Mouse (Mus musculus) hindbrain, embryonic 13.5 days (tissue): ENCODE results near the gene Saa3. TPM values are rescaled to one million over a fixed set of nuclear protein-coding genes. Genes with fewer than 3 reads are reported as not detected.
"Not testable (repeated sequence)": the region's sequence is repeated elsewhere in the genome, so short reads cannot be mapped to it uniquely, and the experiment has no call there.

Experiments used
- ATAC-seq: fragments of 200-750 bp; cut with Nextera tagmentation; 2 replicates; pipeline ENCODE4 v1.8.0; 2017; ENCODE audit warnings: moderate TSS enrichment; ENCODE audit not compliant: low FRiP score
- H3K27ac ChIP-seq: fragments of 300-500 bp; sonication (generic); 2 replicates; pipeline ENCODE4 v1.5.1; 2015; ENCODE audit warnings: inconsistent platforms, mild to moderate bottlenecking, moderate library complexity
- H3K27me3 ChIP-seq: fragments of 300-500 bp; sonication (generic); 2 replicates; pipeline ENCODE4 v1.6.1; 2015; ENCODE audit warnings: mild to moderate bottlenecking, inconsistent platforms
- H3K36me3 ChIP-seq: fragments of 300-500 bp; sonication (generic); 2 replicates; pipeline ENCODE4 v1.6.1; 2015; ENCODE audit warnings: mild to moderate bottlenecking, inconsistent platforms
- H3K4me1 ChIP-seq: fragments of 300-500 bp; sonication (generic); replicated peaks from 2 replicates; pipeline ENCODE4 v1.6.1; 2015; ENCODE audit warnings: inconsistent platforms
- H3K4me2 ChIP-seq: fragments of 300-500 bp; sonication (generic); 2 replicates; pipeline ENCODE4 v1.6.1; 2015; ENCODE audit warnings: inconsistent platforms, mild to moderate bottlenecking, moderate library complexity
- H3K4me3 ChIP-seq: fragments of 300-500 bp; sonication (generic); 2 replicates; pipeline ENCODE4 v1.5.1; 2015; ENCODE audit warnings: mild to moderate bottlenecking, inconsistent platforms
- H3K9ac ChIP-seq: fragments of 300-500 bp; sonication (generic); 2 replicates; pipeline ENCODE4 v1.6.1; 2015; ENCODE audit warnings: mild to moderate bottlenecking, inconsistent platforms
- H3K9me3 ChIP-seq: fragments of 300-500 bp; sonication (generic); 2 replicates; pipeline ENCODE4 v1.6.1; 2016; ENCODE audit warnings: inconsistent platforms
- WGBS: fragments of 180-500 bp; shearing (Covaris S2); methylation state at CpG from one replicate; pipeline ENCODE4 v1.1.7; 2015; 5-methylcytosine and 5-hydroxymethylcytosine counted together
- polyA plus RNA-seq: library from polyadenylated mRNA; unstranded; fragments of >200 nt; fragmentation: Nextera tagmentation; extraction: Ambion mirVana; gene quantifications from 2 replicates; pipeline ENCODE4 v1.2.1, GENCODE M21; 2015

Gene Saa3
- polyA plus RNA-seq: 0.35 TPM in 1 of 2 replicates, not detected in the other

DNA sequence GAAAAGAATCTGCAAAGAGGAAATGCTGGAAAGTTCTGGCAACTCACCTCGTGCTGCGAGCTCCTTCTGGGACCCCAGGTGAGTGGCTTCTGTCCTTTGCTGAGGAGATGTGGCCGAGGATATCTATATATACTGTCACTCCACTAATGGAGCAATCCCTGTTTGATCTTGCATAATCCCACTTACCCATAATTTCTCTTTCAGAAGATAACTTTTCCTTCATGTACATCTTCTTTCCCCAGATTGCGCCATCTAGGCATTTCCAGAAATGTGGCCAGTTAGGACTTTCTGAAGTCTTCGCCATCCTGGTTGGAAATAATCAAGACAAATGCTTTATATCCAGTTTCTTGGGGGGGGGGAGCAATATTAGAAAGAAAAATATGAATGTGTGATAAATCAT lies at the start of gene Saa3:
Gene Saa3 (minus strand): TSS at position 101 of the 400 bp plus-strand sequence.
- peaks cover 7% of the 10 kb centered on the region; the same call in 1 of the 2 replicates for H3K27me3 ChIP-seq
- 93% methylated on average over 5 of the region's 5 CpGs for WGBS
- no peaks in the 10 kb centered on the region for H3K36me3 ChIP-seq
- no peaks in the 10 kb centered on the region for H3K9me3 ChIP-seq
- no peaks in the 10 kb centered on the region for H3K4me1 ChIP-seq
- no peak within 1 kb of the TSS for H3K27ac ChIP-seq
- no peak for ATAC-seq
- no peak within 1 kb of the TSS for H3K9ac ChIP-seq
- H3K4me3 ChIP-seq: no peak within 1 kb of the TSS
- H3K4me2 ChIP-seq: no peak within 1 kb of the TSS

DNA sequence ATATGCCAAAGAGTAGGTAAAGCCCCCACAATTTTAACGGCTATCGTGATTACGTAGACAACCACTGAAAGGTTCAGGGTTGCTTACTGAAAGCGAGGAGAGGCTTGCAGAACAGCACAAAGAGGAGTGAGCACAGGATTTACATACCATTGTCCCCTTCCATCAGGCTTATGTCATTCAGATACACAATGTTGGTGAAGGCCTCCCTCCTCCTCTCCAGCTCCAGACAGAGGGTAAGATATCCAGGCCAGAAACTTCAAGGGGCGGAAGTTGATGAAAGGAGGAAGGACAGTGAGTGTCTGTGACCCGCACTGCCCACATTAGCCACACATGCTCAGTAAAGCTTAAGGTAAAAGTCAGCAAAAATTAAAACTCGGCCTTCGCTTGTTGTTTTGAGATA lies 49.2 kb upstream of the Saa3 start:
- Histone ChIP-seq H3K27me3 (no peaks in the 10 kb centered on the region), H3K9me3 (no peaks in the 10 kb centered on the region), H3K36me3 (peaks cover 91% of the 10 kb centered on the region), H3K27ac (no peak overlapping the region), H3K4me2 (no peak overlapping the region), H3K4me1 (no peaks in the 10 kb centered on the region), H3K4me3 (no peak overlapping the region), H3K9ac (no peak overlapping the region)
- ATAC-seq: no peak
- WGBS: 83% methylated on average over 8 of the region's 8 CpGs

DNA sequence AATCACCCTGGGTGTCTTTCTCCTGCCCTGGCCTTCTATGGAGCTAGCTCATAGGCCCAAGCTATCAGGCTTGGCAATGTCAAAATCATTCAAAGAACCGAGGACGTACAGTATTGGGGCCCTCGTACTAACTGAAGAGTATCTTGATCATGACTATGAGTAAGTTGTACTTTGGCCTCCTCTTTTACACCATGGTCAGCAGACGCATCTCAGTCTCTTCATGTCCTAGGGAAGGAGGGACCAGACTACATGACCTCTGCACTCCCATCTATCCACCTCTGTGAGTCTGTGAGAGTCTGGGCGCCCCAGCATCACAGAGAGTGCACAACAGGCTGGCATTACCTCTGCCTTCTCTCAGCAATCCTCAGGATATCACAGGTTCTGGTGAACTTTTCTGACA lies 47.1 kb upstream of the Saa3 start:
- H3K27me3 ChIP-seq: no peaks in the 10 kb centered on the region
- no peak overlapping the region for H3K4me3 ChIP-seq
- no peak overlapping the region for H3K27ac ChIP-seq
- H3K36me3 ChIP-seq: peaks cover 80% of the 10 kb centered on the region
- H3K4me2 ChIP-seq: no peak overlapping the region
- H3K9ac ChIP-seq: no peak overlapping the region
- H3K4me1 ChIP-seq: no peaks in the 10 kb centered on the region
- no peaks in the 10 kb centered on the region for H3K9me3 ChIP-seq
- ATAC-seq: no peak
- WGBS: 96% methylated on average over 5 of the region's 5 CpGs

DNA sequence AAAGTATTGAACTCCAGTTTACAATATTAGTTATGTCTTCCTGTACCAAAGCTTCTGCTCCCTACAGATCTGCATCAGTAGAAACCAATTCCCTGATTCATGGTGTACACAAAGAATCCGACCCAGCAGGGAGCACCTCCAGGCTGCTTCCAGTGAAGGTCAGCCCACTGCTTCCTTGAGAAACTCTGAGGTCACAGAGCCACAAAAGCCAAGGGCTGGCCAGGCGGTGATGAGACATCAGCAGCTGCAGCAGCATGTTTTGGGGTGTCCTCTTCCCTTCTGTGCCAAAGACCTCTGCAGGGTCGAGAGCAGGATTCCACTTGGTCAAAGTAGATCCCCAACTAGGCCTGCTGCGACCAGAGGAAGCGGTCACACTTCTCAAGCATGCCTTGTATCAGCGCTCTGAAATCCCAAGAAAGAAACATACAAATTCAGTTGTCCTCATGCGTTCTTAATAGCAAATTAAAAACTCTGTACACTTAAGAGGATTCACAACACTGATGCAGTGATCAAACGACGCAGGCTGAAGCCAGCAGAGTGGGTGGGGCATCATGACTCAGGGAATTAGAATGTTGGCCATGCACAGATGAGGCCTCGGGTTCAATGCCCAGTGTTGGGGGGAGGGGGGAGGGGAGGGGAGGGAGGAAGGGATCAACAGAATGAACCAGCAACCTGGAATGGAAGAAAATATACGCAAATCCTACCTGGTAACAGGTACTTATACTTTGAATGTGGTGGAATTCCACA lies 45.7 kb upstream of the Saa3 start:
- Histone ChIP-seq H3K4me1 (no peaks in the 10 kb centered on the region), H3K36me3 (peaks cover 67% of the 10 kb centered on the region)
- WGBS: 82% methylated on average over 11 of the region's 11 CpGs

DNA sequence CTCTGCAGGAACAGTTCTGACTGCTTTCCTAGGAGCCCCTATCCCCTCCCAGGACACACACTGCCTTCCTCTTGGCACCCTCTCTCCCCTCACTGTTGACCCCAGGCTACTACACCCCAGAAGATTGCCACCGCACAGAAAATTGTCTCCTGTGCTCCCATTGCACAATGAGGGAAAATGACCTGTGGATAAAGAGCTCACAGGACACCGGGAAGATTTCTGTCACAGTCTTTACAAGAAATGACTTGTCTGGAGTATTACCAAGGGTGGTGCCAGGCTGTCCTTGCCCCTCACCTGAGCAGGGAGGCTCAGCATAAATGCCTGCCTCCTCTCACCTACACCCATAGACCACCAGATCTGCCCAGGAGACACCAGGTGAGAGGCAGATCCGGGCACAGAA lies 36.0 kb upstream of the Saa3 start, which contains the start of gene Saa2:
Gene Saa2 (plus strand): TSS at position 301 of the 400 bp plus-strand sequence.
- no peaks in the 10 kb centered on the region for H3K9me3 ChIP-seq
- no peak within 1 kb of the TSS for H3K4me2 ChIP-seq
- H3K9ac ChIP-seq: no peak within 1 kb of the TSS
- no peak within 1 kb of the TSS for H3K27ac ChIP-seq
- H3K4me3 ChIP-seq: no peak within 1 kb of the TSS
- WGBS: 78% methylated on average over 3 of the region's 3 CpGs
- ATAC-seq: no peak
- H3K4me1 ChIP-seq: no peaks in the 10 kb centered on the region
- no peaks in the 10 kb centered on the region for H3K27me3 ChIP-seq
- H3K36me3 ChIP-seq: no peaks in the 10 kb centered on the region

More for the DNA sequence above, 45.7 kb upstream of the Saa3 start:
- H3K4me3 ChIP-seq: no peak overlapping the region
- no peaks in the 10 kb centered on the region for H3K27me3 ChIP-seq
- no peak for ATAC-seq
- no peaks in the 10 kb centered on the region for H3K9me3 ChIP-seq
- H3K4me2 ChIP-seq: no peak overlapping the region
- no peak overlapping the region for H3K27ac ChIP-seq
- no peak overlapping the region for H3K9ac ChIP-seq

DNA sequence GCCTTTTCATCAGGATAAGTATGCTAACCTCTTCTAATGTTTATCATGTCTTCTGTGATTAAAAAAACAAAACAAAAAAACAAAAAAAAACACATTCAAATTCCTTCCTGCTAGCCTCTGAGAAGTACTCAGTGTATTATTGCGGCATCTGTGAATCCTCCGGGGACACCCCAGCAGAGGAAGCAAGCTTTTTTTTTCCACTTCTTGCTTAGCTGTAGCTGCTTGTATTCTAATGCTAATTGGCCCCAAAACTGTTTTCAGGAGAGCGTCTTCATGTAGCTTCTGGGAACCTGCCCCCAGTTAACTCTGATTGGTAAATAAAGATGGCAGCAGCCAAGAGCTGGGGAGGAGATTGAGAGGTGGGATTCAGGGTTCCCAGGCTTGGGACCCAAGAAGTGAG lies 33.0 kb upstream of the Saa3 start:
- H3K9me3 ChIP-seq: no peaks in the 10 kb centered on the region
- no peak overlapping the region for H3K27ac ChIP-seq
- 28% methylated on average over 3 of the region's 3 CpGs for WGBS
- no peak overlapping the region for H3K9ac ChIP-seq
- no peaks in the 10 kb centered on the region for H3K4me1 ChIP-seq
- H3K27me3 ChIP-seq: no peaks in the 10 kb centered on the region
- no peak overlapping the region for H3K4me3 ChIP-seq
- no peak overlapping the region for H3K4me2 ChIP-seq
- no peak for ATAC-seq
- H3K36me3 ChIP-seq: no peaks in the 10 kb centered on the region

DNA sequence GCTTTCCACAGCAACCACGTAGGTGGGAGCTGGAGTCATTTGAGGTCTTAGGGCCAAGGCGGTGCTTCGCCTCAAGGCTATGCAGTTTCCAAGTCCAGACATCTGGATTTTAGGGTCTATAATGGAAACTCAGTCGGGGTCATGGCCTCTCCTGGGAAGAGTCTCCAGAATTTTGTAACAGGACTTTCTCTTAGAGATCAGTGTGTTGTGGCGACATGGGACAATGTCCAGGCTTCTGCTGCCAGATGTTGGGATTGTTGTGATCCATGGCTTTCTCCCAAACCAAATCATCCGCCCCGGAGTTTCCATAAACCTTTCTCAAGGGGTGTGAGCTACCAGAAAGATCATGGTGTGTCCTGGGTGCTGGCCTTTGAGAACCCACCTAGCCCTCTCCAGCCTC lies 30.9 kb upstream of the Saa3 start:
- H3K27ac ChIP-seq: no peak overlapping the region
- no peaks in the 10 kb centered on the region for H3K4me1 ChIP-seq
- H3K9ac ChIP-seq: no peak overlapping the region
- ATAC-seq: no peak
- no peaks in the 10 kb centered on the region for H3K27me3 ChIP-seq
- no peak overlapping the region for H3K4me2 ChIP-seq
- H3K36me3 ChIP-seq: no peaks in the 10 kb centered on the region
- H3K4me3 ChIP-seq: no peak overlapping the region
- H3K9me3 ChIP-seq: no peaks in the 10 kb centered on the region
- 88% methylated on average over 7 of the region's 7 CpGs for WGBS

DNA sequence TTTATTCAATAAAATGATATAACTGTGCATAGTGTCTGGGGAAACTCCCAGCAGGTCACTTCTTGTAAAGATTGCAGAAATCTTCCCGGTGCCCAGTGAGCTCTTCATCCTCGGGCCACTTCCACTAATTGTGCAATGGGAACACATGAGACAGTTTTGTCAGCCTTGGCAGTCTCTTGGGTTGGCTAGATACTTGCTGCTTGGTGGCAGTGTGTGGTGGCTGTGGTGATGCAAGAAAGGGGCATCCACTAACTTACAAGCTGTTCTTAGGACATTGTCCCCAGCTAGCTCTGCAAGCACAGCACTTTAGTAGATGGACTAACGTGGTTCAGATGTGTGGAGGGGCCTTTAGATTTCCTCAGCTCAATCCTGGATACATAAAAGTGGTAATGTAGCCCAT lies 30.3 kb upstream of the Saa3 start:
- no peaks in the 10 kb centered on the region for H3K9me3 ChIP-seq
- H3K4me3 ChIP-seq: no peak overlapping the region
- no peaks in the 10 kb centered on the region for H3K36me3 ChIP-seq
- 87% methylated on average over 3 of the region's 3 CpGs for WGBS
- no peak overlapping the region for H3K9ac ChIP-seq
- H3K4me2 ChIP-seq: no peak overlapping the region
- no peak for ATAC-seq
- H3K4me1 ChIP-seq: no peaks in the 10 kb centered on the region
- H3K27me3 ChIP-seq: no peaks in the 10 kb centered on the region
- no peak overlapping the region for H3K27ac ChIP-seq

DNA sequence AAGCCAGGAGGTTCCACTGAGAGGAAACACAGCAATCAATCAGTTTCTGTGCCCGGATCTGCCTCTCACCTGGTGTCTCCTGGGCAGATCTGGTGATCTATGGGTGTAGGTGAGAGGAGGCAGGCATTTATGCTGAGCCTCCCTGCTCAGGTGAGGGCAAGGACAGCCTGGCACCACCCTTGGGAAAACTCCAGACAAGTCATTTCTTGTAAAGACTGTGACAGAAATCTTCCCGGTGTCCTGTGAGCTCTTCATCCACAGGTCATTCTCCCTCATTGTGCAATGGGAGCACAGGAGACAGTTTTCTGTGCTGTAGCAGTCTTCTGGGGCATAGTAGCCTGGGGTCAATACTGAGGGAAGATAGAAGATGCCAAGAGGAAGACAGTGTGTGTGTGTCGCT lies 27.4 kb upstream of the Saa3 start, which contains the start of gene Saa1:
Gene Saa1 (minus strand): TSS at position 101 of the 400 bp plus-strand sequence.
- not testable (repeated sequence) for H3K4me1 ChIP-seq, H3K4me3 ChIP-seq, H3K4me2 ChIP-seq, H3K9ac ChIP-seq, H3K27me3 ChIP-seq, H3K36me3 ChIP-seq, ATAC-seq, H3K9me3 ChIP-seq, H3K27ac ChIP-seq
- WGBS: 89% methylated on average over 3 of the region's 3 CpGs

DNA sequence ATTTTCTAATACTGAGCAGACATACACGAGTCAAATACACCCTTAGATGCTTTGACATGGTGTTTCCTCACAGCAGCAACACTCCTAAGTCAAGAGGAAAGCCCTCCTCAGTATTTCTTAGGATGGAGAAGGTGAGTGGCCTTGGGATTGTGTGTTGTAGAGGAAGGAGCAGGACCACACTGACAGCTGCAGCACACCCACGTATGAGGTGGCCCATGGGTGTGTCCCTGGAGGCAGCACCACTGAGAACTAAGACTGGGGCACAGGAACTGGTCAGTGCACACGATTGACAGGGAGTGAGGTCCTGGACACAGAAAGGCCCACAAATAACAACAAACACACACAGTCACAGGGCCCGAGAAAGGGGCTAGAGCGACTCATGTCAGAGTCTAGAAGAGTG lies 24.5 kb upstream of the Saa3 start:
- H3K36me3 ChIP-seq, H3K4me1 ChIP-seq, ATAC-seq, H3K4me2 ChIP-seq, H3K27me3 ChIP-seq, H3K4me3 ChIP-seq, H3K9me3 ChIP-seq, H3K9ac ChIP-seq, H3K27ac ChIP-seq: not testable (repeated sequence)
- 84% methylated on average over 5 of the region's 5 CpGs for WGBS

DNA sequence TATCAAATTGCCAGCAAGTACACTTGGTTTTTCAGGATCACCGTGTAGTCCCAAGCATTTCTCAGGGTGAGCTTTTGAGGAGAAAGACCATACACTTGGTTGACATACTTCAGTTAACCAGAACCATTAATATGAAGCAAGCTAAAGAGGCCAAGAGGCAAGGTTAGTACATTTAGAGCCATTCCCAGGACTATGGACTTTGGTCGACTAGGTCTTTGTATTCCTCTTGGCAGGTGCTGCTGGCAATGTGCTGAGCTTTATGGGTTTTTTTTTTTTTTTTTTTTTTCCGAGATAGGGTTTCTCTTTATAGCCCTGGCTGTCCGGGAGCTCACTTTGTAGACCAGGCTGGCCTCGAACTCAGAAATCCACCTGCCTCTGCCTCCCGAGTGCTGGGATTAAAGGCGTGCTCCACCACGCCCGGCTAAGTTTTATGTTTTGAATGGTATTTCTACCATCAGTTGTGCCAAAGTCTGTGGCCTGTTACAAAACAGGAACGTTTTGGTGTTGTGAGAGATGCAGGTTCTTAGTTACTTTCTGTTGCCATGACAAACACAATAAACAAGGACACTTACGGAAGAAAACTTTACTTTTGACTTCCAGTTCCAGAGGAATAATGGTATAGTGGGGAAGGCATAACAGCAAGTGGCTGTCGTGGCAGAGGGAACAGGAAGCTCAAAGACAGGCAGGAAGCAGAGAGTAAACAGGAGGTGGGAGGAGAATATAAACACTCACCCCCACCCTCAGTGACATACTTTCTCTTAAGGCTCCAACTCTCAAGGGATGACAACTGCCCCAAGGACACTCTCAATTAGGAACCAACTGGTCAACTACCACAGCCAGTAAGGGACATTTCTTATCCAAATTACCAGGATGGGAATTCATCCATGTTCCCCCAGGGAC lies 23.3 kb upstream of the Saa3 start:
- Histone ChIP-seq H3K4me3 (no peak overlapping the region), H3K36me3 (no peaks in the 10 kb centered on the region), H3K4me1 (no peaks in the 10 kb centered on the region), H3K9me3 (no peaks in the 10 kb centered on the region), H3K27ac (no peak overlapping the region), H3K27me3 (no peaks in the 10 kb centered on the region), H3K4me2 (no peak overlapping the region), H3K9ac (no peak overlapping the region)
- no peak for ATAC-seq
- 86% methylated on average over 12 of the region's 12 CpGs for WGBS

DNA sequence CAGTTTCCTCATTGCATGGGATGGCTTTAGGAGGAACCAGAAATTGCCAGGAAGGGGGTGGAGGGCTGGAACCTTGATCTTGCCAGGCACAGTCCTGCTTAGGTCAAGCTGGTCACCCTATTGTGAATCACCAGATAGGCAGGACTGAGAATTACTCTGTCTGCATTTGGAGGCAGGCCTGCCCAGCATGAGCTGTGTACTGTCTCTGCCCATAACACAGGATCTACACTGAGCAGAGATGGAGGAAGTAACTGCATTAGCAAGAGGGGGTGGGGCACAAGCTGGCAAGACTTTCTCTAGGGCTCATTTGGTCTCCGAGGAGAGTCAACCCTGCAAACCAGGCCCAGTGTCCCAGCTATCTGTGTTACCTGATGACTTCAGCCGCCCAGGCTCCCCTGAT lies 19.5 kb upstream of the Saa3 start:
- WGBS: 88% methylated on average over 2 of the region's 2 CpGs

More for the DNA sequence above, 19.5 kb upstream of the Saa3 start:
- Histone ChIP-seq H3K4me2 (no peak overlapping the region), H3K4me1 (no peaks in the 10 kb centered on the region), H3K4me3 (no peak overlapping the region), H3K27ac (no peak overlapping the region), H3K36me3 (no peaks in the 10 kb centered on the region), H3K9me3 (no peaks in the 10 kb centered on the region), H3K9ac (no peak overlapping the region), H3K27me3 (no peaks in the 10 kb centered on the region)
- no peak for ATAC-seq
